Mouse (Mus musculus): Measurements from ENCODE around the gene Rpl10-ps3. TPM values are rescaled to one million over a fixed set of nuclear protein-coding genes. Genes with fewer than 3 reads are reported as not detected.

Rpl10-ps3 gene
- 581 TPM for polyA plus RNA-seq (2017; shearing (Covaris generic))

DNA sequence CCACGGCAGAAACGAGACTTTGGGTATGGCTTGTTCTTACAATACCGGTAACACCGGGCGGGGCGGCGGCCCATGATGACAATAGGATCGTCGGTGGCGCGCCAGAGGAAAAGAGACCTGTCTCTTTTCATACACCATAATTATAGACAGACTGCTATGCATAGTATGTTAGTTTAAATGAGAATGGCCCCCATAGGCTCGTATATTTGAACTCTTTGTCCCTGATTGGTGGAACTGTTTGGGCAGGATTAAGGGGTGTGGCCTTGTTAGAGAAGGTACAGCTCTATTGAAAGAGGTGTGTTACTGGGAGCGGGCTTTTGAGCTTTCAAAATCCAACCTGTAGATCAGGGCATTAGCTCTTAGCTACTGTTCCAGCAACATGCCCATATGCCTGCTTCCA is at the start of gene Rpl10-ps3:
Gene Rpl10-ps3 (minus strand): TSS at position 101 of the 400 bp plus-strand sequence.

Other genes starting within 250 kb of the Rpl10-ps3 start
- gene Plet1, start 149.6 kb upstream of the Rpl10-ps3 start, polyA plus RNA-seq (2017; shearing (Covaris generic)), result 0.17 TPM
- gene Pts, start 183.8 kb upstream of the Rpl10-ps3 start, polyA plus RNA-seq (2017; shearing (Covaris generic)), result 135 TPM
- 3.1 TPM for gene Il18, start 209.9 kb upstream of the Rpl10-ps3 start, polyA plus RNA-seq (2017; shearing (Covaris generic))
- gene Bco2, start 210.2 kb upstream of the Rpl10-ps3 start, polyA plus RNA-seq (2017; shearing (Covaris generic)), result 0.68 TPM
- 0.18 TPM for gene Tex12, start 216.4 kb upstream of the Rpl10-ps3 start, polyA plus RNA-seq (2017; shearing (Covaris generic))

Data from CD4-positive, CD25-positive, alpha-beta regulatory T cell (primary cell).